Mouse (Mus musculus) brown adipose tissue, adult 24 weeks (tissue): ENCODE results near the gene Chd6. TPM values are rescaled to one million over a fixed set of nuclear protein-coding genes. Genes with fewer than 3 reads are reported as not detected.

ENCODE experiments used
- H3K27ac ChIP-seq: fragments of 200-500 bp; replicated peaks from 2 replicates; pipeline ENCODE4 v1.5.1; 2012; ENCODE audit warnings: low read depth, mild to moderate bottlenecking, low read length
- H3K4me1 ChIP-seq: fragments of 200-500 bp; 2 replicates; pipeline ENCODE4 v1.6.1; 2012; ENCODE audit warnings: low read length, mixed read lengths; ENCODE audit not compliant: control insufficient read depth, insufficient read depth, insufficient read length
- H3K4me3 ChIP-seq: fragments of 200-500 bp; 2 replicates; pipeline ENCODE4 v1.5.1; 2012; ENCODE audit warnings: low read depth, mild to moderate bottlenecking, low read length, moderate library complexity; ENCODE audit not compliant: insufficient read depth
- polyA plus RNA-seq: library from polyadenylated mRNA; stranded (reverse); fragments of >200 nt; gene quantifications from 2 replicates; pipeline ENCODE4 v1.2.4, GENCODE M21; 2012; ENCODE audit not compliant: missing spikeins, insufficient read depth, insufficient read length

The Chd6 gene
- polyA plus RNA-seq, 1 experiment: 5.4 TPM

DNA sequence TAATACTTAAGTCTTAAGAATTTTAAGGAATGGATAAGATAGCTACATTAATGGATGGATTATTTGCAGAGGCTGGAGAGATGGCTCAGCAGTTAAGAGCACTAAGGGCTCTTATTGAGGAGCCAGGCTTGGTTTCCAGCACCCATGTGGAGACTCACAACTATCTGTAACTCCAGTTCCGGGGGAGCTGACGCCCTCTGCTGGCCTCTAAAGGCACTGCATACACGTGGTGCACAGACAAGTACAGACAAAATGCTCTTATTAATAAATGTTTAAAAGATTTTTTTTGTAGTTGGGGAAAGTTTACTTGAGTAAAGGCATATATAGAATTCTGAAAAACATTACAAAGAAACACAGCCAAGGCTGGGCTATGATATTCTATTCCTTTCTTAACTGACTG lies 66.0 kb downstream of the Chd6 start:
- no peak overlapping the region for H3K27ac ChIP-seq
- no peaks in the 10 kb centered on the region for H3K4me1 ChIP-seq

DNA sequence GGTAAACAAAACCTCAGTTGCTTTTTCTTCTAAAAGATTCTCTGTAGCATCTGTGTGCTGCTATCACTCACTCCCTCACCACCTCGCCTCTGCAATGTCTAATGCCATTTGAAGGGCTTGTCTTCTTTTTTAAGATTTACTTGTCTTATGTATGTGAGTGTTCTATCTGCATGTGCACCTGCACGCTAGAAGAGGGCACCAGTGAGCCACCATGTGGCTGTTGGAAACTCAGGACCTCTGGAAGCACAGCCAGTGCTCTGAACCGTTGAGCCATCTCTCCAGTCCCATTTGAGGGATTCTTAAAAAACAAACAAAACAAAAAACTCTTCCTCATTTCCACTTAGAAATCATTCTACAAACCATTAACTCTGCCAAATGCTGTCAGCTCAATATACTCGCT lies 68.1 kb downstream of the Chd6 start:
- Histone ChIP-seq H3K4me3 (no peak overlapping the region), H3K27ac (no peak overlapping the region), H3K4me1 (no peaks in the 10 kb centered on the region)

More for the DNA sequence above, 66.0 kb downstream of the Chd6 start:
- H3K4me3 ChIP-seq: no peak overlapping the region

- no peak overlapping the region for H3K4me3 ChIP-seq
- no peaks in the 10 kb centered on the region for H3K4me1 ChIP-seq
- no peak overlapping the region for H3K27ac ChIP-seq
Observed at GRCm38 (mm10) chr2:161037766-161038165, 71.1 kb downstream of the Chd6 start.

GRCm38 (mm10) chr2:161033141-161033540 lies 75.7 kb downstream of the Chd6 start:
- Histone ChIP-seq H3K27ac (no peak overlapping the region), H3K4me1 (no peaks in the 10 kb centered on the region), H3K4me3 (no peak overlapping the region)

DNA sequence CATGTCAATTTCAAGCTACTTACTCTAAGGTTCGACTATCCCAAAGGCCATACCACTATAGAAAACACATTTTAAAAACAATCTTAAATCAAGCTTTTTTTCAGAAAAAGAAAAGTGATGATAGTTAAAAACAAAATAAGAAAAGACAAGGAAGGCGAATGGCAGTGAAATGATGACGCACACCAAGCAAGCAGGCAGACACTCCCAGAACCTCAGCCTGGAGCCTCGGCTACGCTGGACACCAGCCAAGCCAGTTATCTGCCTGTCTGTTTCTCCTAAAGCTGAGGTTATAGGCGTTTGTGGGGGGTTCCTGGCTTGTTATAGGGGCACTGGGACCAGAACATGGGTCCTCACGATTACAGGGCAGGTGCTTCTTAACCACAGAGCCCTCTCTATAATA lies 76.5 kb downstream of the Chd6 start:
- H3K4me1 ChIP-seq: no peaks in the 10 kb centered on the region
- H3K4me3 ChIP-seq: no peak overlapping the region
- H3K27ac ChIP-seq: no peak overlapping the region

- Histone ChIP-seq H3K4me1 (no peaks in the 10 kb centered on the region), H3K27ac (no peak overlapping the region), H3K4me3 (no peak overlapping the region)
Observed at GRCm38 (mm10) chr2:161024606-161025005, 84.3 kb downstream of the Chd6 start.

GRCm38 (mm10) chr2:161017913-161018312 lies 91.0 kb downstream of the Chd6 start:
- Histone ChIP-seq H3K27ac (no peak overlapping the region), H3K4me1 (no peaks in the 10 kb centered on the region), H3K4me3 (no peak overlapping the region)

- no peak overlapping the region for H3K27ac ChIP-seq
Observed at GRCm38 (mm10) chr2:161012577-161013251, 96.2 kb downstream of the Chd6 start.

GRCm38 (mm10) chr2:161004338-161004737 lies 104.5 kb downstream of the Chd6 start:
- H3K27ac ChIP-seq: no peak overlapping the region
- H3K4me3 ChIP-seq: no peak overlapping the region
- no peaks in the 10 kb centered on the region; the same call in 1 of the 2 replicates for H3K4me1 ChIP-seq

More at GRCm38 (mm10) chr2:161012577-161013251, 96.2 kb downstream of the Chd6 start:
- Histone ChIP-seq H3K4me3 (no peak overlapping the region), H3K4me1 (no peaks in the 10 kb centered on the region)

DNA sequence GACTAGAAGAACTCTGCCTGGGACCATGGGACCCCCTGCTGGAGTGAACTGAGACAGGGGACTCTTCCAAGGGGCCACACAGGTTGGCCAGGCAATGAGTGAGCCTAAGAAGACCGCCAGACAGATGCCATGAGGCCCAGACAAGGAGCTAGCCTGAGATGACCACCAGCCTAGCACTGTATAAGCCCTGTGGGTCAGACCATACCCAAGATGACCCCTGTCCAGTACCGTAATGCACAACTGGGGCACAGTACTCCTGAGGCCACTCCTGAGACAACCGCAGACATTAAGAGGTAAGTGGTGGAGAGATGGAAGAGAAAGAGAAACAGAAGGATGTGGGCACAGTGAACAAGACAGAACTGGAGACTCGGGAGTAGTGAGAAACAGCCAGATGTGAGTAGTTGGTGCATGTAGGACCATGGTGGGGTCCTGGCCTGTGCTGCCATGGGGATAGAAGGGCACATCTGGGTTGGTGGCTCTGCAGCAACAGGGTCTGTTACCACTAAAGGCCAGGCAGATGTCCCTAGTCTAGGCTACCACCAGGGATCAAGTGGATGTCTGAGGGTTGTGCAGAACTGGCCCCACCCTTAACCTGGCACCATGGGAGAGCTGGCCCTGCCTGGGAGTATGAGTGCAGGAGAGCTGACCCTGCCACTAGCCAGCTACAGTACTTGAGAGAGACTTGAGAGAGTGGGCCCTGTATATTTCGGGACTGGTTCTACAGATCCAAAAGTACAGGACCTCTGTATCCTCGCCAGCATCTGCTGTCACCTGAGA lies 111.7 kb downstream of the Chd6 start:
- no peak overlapping the region for H3K4me3 ChIP-seq
- no peaks in the 10 kb centered on the region; the same call in 1 of the 2 replicates for H3K4me1 ChIP-seq
- no peak overlapping the region for H3K27ac ChIP-seq

- H3K4me3 ChIP-seq: no peak overlapping the region
- peaks cover 4% of the 10 kb centered on the region for H3K4me1 ChIP-seq
- no peak overlapping the region for H3K27ac ChIP-seq
Observed at GRCm38 (mm10) chr2:160994181-160994580, 114.7 kb downstream of the Chd6 start.

DNA sequence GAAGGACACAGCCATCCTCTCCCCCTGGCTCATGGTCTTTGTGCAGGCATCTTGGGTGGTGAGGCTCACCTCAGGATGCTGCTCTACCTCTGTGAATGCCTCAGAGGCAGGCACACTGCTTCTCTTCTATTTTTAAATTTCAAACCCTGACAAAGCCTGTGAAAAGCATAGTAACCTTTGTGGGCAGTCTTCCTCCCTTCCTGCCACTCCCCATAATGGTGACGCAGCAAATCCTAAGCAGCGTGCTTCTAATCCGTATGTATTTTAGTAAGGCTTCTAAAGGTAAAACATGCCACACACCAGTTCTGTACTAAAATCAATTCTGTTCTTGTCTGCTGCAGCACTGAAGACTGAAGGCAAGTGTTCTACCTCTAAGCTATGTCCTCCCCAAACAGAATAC lies 116.4 kb downstream of the Chd6 start:
- Histone ChIP-seq H3K27ac (no peak overlapping the region), H3K4me3 (no peak overlapping the region), H3K4me1 (peaks cover 4% of the 10 kb centered on the region)

DNA sequence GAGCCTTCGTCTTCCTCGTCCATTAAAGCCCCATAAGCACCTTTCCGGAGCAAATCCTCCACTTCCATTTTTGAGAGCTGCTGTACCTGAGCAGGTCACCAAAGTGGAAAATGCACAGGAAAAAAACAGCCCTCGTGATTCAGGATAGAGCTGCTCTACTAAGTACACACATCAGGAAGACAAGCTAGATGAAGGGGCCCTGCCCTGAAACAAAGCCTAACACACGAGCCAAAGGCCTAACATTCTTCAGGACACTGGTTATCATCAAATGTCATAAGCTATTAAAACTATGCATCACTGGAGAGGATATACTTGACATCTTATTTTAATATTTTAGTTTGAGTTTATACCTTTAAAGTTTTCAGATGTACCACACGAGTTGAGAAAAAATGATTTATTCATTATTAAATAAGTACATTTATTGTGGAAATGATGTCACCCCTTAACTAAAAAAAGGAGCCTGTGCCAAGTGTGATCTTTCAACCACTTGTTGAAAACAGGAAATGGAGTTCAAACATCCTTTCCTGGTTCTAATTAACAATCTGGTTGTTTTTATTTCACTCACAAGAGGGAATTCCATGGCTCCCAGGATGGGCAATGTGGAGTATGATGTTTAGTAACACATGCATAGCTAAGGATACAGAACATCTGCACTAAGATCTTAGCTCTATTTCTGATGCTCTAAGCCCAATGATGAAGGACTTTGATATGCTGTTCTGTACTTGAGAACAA lies 118.4 kb downstream of the Chd6 start:
- Histone ChIP-seq H3K27ac (no peak overlapping the region), H3K4me1 (peaks cover 4% of the 10 kb centered on the region), H3K4me3 (no peak overlapping the region)

DNA sequence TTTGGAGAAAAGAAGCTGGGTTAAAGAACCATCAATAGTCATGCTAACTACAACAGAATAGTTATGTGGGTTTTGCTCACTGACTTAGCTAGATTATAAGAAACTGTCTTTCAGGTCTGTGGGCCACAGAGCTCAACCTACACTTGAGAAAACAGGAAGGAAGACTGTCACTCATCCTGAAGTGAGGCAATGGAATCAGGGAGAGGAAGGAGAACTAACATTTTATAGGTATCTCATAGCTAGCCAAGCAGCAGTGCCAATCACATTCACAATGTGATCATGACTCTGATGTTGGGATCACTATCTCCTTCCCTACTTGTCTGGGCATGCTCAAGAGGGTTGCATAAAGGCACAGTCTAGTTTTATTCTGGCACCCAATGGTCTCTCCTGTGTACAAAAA lies 121.4 kb downstream of the Chd6 start:
- Histone ChIP-seq H3K4me3 (no peak overlapping the region), H3K4me1 (peaks cover 4% of the 10 kb centered on the region), H3K27ac (no peak overlapping the region)

- no peak overlapping the region for H3K4me3 ChIP-seq
- H3K27ac ChIP-seq: no peak overlapping the region
- no peaks in the 10 kb centered on the region for H3K4me1 ChIP-seq
Observed at GRCm38 (mm10) chr2:160982636-160983035, 126.2 kb downstream of the Chd6 start.
